Mouse (Mus musculus) ovary, postnatal 10 days (tissue): ENCODE results near the gene Fzd4.

Experiments used
- DNase-seq: peaks from one replicate; pipeline ENCODE4 v3.0.0; 2022; ENCODE audit warnings: low spot score

The Fzd4 gene

GRCm38 (mm10) chr7:89427101-89427500 lies 22.9 kb downstream of the Fzd4 start:
- DNase-seq: no peak

DNA sequence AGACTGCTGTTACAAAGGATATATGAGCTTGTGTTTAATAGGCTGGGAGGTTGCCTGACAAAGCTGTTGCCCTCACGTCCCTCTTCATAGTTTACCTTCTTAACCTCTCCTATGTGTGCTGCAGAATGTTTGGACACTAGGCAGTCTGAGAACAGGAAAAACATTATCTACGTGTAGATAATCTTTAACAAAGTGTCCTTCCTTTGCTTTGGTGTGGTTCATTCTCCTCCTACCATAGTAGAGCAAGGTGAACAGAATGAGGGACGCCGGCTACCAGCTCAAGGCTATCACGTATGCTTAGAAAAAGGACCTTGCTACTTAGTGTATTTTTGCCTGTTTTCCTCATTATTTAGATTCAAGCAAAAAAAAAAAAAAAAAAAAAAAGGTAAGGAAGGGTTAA lies 24.6 kb downstream of the Fzd4 start:
- no peak for DNase-seq

DNA sequence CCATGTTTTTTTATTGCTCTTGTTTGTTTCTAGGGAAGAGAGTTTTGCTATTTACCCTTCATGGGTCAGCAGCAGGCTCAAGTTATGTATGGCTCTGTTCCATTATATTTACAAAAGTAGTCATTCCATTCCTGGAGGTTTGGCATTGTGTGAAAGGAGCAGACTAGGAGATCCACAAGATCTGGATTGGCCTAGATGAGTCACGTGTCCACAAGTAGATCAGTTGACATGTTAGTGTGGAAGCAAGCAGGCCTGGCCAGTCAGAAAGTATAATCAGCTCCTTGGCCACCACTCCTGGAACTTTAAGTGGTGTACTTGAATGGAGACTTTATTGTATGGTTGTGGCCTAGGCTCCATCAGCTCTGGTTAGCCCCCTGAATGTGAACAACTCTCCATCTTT lies 25.2 kb downstream of the Fzd4 start:
- DNase-seq: no peak

DNA sequence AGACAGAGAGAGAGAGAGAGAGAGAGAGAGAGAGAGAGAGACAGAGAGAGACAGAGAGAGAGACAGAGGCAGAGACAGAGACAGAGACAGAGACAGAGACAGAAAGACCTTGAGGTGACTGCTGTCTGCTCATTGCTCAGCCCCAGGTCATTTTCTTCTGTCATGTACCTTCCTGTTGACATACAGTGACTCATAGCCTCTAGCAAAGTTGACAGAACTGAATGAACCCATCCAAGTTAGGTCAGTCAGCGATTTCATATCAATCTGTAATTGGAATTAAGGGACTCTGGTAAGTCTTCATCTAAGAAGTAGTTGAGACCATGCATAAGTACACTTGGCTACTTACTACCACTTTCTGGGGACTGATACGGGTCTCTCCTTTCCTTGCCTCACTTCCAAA lies 27.0 kb downstream of the Fzd4 start:
- no peak for DNase-seq

DNA sequence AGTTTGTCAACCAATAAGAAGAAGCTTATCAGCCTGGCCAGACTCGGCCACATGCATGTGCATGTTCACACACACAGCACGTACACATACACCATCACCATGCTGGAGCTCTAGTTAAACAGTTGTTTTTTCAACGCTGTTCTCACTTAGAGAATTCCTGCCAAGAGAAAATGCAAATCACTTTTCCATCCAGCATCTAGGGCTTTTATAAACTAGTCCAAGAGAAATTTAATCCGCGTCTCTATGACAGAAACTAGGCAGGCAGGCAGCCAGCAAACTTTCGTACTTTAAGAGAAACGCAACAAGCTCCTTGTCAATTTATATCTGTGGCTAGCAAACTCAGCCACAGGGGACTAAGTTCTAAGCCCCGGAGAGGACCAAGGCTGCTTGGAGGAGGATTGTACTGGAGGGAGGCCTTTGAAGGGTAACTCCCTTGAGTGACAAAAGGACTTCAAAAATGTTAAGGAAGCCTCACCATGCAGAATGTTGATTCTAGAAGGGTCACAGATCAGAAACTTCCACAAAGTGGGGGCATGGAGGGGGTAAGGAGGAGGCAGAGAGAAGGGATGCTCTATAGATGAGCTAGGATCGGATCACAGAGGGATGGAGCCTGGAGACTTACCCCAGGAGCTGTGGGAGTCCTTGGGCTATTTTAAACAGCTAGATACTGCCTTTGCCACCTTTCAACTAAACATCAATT lies 29.2 kb downstream of the Fzd4 start:
- DNase-seq: no peak

GRCm38 (mm10) chr7:89433893-89434616 lies 29.9 kb downstream of the Fzd4 start:
- no peak for DNase-seq

- no peak for DNase-seq
Observed at GRCm38 (mm10) chr7:89436404-89436803, 32.2 kb downstream of the Fzd4 start.

- DNase-seq: no peak
Observed at GRCm38 (mm10) chr7:89437589-89437988, 33.4 kb downstream of the Fzd4 start.

- DNase-seq: no peak
Observed at GRCm38 (mm10) chr7:89441291-89441690, 37.1 kb downstream of the Fzd4 start.

DNA sequence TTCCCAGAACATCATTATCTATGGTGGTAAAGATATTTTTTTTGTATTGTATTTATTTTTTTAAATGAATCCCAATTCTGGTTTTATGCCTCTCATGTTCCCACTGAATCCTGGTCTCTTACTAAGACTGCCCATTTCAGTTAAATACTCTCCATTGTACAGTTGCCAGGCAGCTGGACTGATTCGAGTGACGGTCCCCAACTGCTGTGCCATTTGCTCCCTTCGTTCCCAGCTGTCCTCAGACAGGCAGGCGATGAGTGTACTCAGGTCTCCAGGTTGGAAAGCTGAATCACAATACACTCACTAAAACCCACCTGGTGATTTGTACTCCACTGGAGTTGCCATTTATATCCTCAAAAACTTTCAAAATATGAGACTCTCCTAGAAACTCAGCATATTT lies 38.1 kb downstream of the Fzd4 start:
- DNase-seq: no peak

DNA sequence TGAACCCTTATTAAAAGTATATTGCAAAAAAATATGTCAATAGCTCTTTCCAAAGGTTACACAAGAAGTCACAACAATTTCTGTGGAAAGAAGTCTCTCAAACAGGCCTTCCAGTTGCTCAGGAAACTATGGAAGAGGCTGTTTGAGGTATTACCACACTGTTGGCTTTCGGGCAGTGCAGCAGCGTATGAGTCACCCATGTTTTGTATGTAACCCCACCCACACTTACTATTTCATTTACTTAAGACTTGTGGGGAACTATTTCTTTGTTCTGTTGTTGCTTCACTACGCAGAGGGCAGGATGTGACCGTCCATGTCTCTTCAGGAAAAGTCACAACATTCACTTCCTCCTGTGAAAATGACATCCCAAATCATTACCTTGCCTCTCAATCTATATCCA lies 41.0 kb downstream of the Fzd4 start:
- no peak for DNase-seq

GRCm38 (mm10) chr7:89450312-89450711 lies 46.2 kb downstream of the Fzd4 start:
- no peak for DNase-seq

DNA sequence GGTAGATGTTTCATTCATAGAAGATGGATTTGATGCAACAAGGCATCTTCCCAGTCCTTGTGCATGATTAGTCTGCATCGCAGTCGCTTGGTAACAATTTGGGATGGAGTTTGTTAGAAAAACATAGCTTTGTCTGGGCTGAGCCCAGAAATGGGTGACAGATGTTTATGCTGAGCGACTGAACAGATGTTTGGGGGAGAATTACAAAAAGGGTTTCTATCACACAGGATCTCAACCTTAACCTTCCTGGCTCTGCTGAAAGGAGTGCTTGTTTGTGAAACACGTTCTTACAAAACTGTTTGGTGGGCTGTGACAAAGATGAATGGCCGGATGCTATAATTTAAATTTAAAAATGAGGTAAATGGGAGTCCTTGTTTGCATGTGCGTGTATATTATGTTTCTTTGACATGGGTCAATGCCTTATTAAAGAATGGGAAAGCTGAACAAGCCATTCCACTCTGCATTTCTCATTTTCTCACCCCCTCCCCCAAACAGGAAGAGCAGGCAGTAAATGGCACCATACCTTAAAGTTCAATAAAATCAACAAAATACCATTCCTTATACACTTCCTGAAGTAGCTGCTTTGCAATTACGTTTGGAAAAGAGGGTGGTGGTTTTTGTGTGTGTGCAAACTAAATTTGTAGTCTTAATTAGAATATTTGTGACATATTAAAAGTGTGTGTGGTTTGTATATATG lies 52.4 kb downstream of the Fzd4 start:
- no peak for DNase-seq

DNA sequence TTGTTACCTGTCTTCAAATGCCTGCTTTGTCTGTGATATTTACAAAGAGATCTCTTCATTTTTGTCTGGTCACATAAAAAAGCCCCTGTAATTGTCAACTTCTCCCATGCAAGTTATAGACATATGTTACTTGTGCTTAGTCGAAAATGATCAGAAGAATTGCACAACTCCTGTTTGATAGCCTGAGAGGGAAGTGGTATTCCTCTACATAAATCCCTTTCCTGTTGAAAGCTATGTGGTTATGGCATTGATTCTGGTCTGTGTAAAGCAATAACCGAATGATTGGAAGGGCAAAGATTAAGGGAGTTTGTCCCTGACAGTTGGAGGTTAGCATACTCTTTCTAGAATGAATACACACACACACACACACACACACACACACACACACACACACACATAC lies 55.5 kb downstream of the Fzd4 start:
- DNase-seq: no peak

- DNase-seq: no peak
Observed at GRCm38 (mm10) chr7:89460911-89461310, 56.8 kb downstream of the Fzd4 start.

DNA sequence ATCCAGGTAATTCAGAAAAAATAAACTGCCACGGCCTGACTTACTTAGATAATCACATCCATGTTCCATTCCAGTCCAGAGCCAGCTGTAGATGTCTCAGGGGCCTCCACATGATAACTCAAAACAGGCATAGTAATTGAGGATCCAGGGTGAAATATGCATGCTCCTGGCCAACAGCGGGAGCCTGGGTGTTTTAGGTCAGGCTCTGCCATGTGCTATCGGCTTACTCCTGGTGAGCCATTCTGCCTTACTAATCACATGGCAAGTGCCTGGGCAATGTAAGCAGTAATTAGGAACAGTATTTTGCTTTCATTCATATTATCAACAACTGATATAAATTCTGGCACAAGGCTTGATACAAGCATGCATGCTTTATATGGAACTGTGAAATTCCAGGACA lies 57.2 kb downstream of the Fzd4 start:
- no peak for DNase-seq
